Mouse (Mus musculus): ENCODE results near the gene Cacna2d4. TPM values are rescaled to one million over a fixed set of nuclear protein-coding genes. Genes with fewer than 3 reads are reported as not detected.

The Cacna2d4 gene
- not detected in 2 replicates for polyA plus RNA-seq (2015; fragmentation: Nextera tagmentation; extraction: Ambion mirVana)

GRCm38 (mm10) chr6:119236241-119236640, at the start of gene Cacna2d4:
TSS of gene Cacna2d4 (plus strand) at chr6:119236526.
- no peaks in the 10 kb centered on the region for H3K9me3 ChIP-seq (replicated peaks)
- no peak within 1 kb of the TSS for H3K4me3 ChIP-seq (replicated peaks)
- H3K27me3 ChIP-seq: 0 out of 2 replicates have a peak, but pooled peaks cover 4% of the 10 kb centered on the region
- H3K27ac ChIP-seq: no peak within 1 kb of the TSS
- no peaks in the 10 kb centered on the region for H3K36me3 ChIP-seq
- no peaks in the 10 kb centered on the region for H3K4me1 ChIP-seq (replicated peaks)
- ATAC-seq (ENCODE audit: low read depth) (no peak), DNase-seq (no peak)
- 8% methylated on average over 1 of the region's 1 CpGs for WGBS (ENCODE audit: insufficient replicate concordance)
- H3K4me2 ChIP-seq: no peak within 1 kb of the TSS
- H3K9ac ChIP-seq: no peak within 1 kb of the TSS

DNA sequence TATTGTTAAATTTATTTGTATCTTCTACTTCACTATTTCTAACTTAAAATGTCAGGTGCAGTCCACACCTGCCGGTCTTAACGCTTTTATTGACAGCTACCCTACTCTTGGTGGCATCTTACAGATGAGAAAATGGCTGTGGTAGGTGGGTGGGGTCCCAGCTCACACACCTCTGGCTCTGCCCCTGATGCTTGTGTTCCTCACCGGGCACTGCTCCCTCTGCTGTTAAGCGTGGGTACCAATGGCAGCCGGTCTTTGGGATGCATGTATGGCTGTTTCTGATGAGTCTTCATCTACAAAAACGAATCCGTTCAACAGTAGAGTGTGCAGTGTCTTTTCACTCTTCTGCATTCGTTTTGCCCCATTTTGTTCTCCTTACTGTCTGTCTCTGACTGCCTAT, 49.7 kb upstream of the Cacna2d4 start:
- DNase-seq: no peak
- WGBS (ENCODE audit: insufficient replicate concordance): 61% methylated on average over 8 of the region's 8 CpGs
- no peak overlapping the region for H3K4me3 ChIP-seq (replicated peaks)
- no peak overlapping the region for H3K27ac ChIP-seq
- H3K27me3 ChIP-seq: no peaks in the 10 kb centered on the region
- no peak overlapping the region for H3K9ac ChIP-seq
- peaks cover 9% of the 10 kb centered on the region for H3K36me3 ChIP-seq
- H3K9me3 ChIP-seq (replicated peaks): no peaks in the 10 kb centered on the region
- 0 out of 2 replicates have a peak, but pooled peaks cover 2% of the 10 kb centered on the region for H3K4me1 ChIP-seq (replicated peaks)
- ATAC-seq (ENCODE audit: low read depth): no peak
- no peak overlapping the region for H3K4me2 ChIP-seq

- H3K27me3 ChIP-seq: no peaks in the 10 kb centered on the region
- no peak for ATAC-seq (ENCODE audit: low read depth)
- no peak for DNase-seq
- peaks cover 17% of the 10 kb centered on the region for H3K36me3 ChIP-seq
- no peaks in the 10 kb centered on the region for H3K9me3 ChIP-seq (replicated peaks)
- no peak overlapping the region for H3K4me3 ChIP-seq (replicated peaks)
- H3K27ac ChIP-seq: no peak overlapping the region
- no peak overlapping the region for H3K4me2 ChIP-seq
- no peak overlapping the region for H3K9ac ChIP-seq
- 0 out of 2 replicates have a peak, but pooled peaks cover 2% of the 10 kb centered on the region for H3K4me1 ChIP-seq (replicated peaks)
- WGBS (ENCODE audit: insufficient replicate concordance): 70% methylated on average over 6 of the region's 6 CpGs
Measured at GRCm38 (mm10) chr6:119187631-119188030, 48.7 kb upstream of the Cacna2d4 start.

DNA sequence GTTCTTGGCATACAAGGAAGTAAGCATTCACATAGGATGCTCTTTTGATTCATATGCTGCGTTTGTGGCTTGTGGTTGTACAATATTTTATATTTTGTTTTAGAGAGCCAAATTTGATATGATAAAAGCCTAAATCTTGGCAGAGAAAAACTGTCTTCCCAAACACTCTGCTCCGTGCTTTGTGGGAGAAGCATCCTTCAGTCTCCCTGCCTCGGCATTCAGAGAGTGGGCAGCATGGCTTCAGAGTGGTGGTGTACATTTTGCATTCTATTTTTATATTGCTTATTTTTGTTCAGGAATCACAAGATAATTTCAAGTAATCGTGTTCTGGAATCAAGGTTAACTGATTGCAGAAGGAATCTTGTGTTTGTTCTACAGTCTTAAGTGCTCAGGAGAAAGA, 44.8 kb upstream of the Cacna2d4 start:
- H3K9me3 ChIP-seq (replicated peaks): no peaks in the 10 kb centered on the region
- no peak overlapping the region for H3K4me2 ChIP-seq
- no peak for DNase-seq
- peaks cover 8% of the 10 kb centered on the region for H3K4me1 ChIP-seq (replicated peaks)
- no peak overlapping the region for H3K4me3 ChIP-seq (replicated peaks)
- no peak overlapping the region for H3K27ac ChIP-seq
- H3K36me3 ChIP-seq: peaks cover 24% of the 10 kb centered on the region
- H3K9ac ChIP-seq: no peak overlapping the region
- ATAC-seq (ENCODE audit: low read depth): no peak
- 72% methylated on average over 4 of the region's 4 CpGs for WGBS (ENCODE audit: insufficient replicate concordance)
- no peaks in the 10 kb centered on the region for H3K27me3 ChIP-seq

GRCm38 (mm10) chr6:119193571-119194154, 42.7 kb upstream of the Cacna2d4 start:
- DNase-seq (no peak), ATAC-seq (ENCODE audit: low read depth) (no peak)
- Histone ChIP-seq H3K9me3 (replicated peaks) (no peaks in the 10 kb centered on the region), H3K4me1 (replicated peaks) (peaks cover 12% of the 10 kb centered on the region), H3K27me3 (no peaks in the 10 kb centered on the region), H3K4me3 (replicated peaks) (no peak overlapping the region), H3K27ac (no peak overlapping the region), H3K9ac (no peak overlapping the region), H3K4me2 (no peak overlapping the region), H3K36me3 (peaks cover 24% of the 10 kb centered on the region)
- 80% methylated on average over 15 of the region's 15 CpGs for WGBS (ENCODE audit: insufficient replicate concordance)

DNA sequence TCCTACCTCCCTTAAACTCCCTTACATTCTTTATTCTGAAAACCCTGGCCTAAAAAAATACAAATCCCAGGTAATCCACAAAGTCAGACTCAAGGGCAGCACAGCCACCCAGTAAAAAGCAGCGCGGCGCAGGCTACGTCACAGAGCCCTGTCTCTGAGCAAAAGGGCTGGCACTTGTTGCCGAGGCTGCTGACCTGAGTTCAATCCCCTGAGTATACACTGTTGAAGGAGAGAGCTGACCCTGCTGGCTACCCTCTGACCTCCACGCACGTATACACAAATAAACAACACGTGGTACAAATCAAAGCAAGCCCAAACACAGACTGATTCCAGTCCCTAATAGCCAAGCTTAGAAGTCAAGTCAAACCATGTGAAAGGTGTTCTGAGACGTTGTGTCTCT, 42.2 kb upstream of the Cacna2d4 start:
- no peak for ATAC-seq (ENCODE audit: low read depth)
- Histone ChIP-seq H3K36me3 (peaks cover 24% of the 10 kb centered on the region), H3K4me2 (no peak overlapping the region), H3K9ac (no peak overlapping the region), H3K27me3 (no peaks in the 10 kb centered on the region), H3K4me1 (replicated peaks) (peaks cover 12% of the 10 kb centered on the region), H3K4me3 (replicated peaks) (no peak overlapping the region), H3K9me3 (replicated peaks) (no peaks in the 10 kb centered on the region), H3K27ac (no peak overlapping the region)
- WGBS (ENCODE audit: insufficient replicate concordance): 83% methylated on average over 9 of the region's 9 CpGs
- DNase-seq: no peak

DNA sequence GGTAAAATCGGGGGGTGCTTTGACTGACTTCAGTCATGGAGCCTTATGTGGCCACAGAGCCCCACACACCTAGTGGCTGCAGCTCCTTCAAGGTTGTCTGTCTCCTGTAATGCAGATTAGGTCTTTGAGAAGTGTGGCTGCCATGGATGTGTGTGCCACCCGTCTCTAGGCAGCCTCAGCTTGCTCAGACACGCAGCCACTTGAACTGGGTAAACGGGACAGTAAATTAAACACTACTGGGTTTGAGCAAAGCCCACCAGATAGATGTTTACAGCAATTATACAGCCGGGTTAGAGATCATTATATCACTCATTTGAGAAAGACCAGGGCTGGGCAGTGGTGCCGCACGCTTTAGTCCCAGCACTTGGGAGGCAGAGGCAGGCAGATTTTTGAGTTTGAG, 41.7 kb upstream of the Cacna2d4 start:
- no peaks in the 10 kb centered on the region for H3K9me3 ChIP-seq (replicated peaks)
- no peaks in the 10 kb centered on the region for H3K27me3 ChIP-seq
- no peak overlapping the region for H3K4me2 ChIP-seq
- 76% methylated on average over 7 of the region's 7 CpGs for WGBS (ENCODE audit: insufficient replicate concordance)
- no peak overlapping the region for H3K9ac ChIP-seq
- ATAC-seq (ENCODE audit: low read depth): no peak
- no peak for DNase-seq
- peaks cover 20% of the 10 kb centered on the region for H3K36me3 ChIP-seq
- H3K27ac ChIP-seq: no peak overlapping the region
- H3K4me1 ChIP-seq (replicated peaks): peaks cover 13% of the 10 kb centered on the region
- H3K4me3 ChIP-seq (replicated peaks): no peak overlapping the region

DNA sequence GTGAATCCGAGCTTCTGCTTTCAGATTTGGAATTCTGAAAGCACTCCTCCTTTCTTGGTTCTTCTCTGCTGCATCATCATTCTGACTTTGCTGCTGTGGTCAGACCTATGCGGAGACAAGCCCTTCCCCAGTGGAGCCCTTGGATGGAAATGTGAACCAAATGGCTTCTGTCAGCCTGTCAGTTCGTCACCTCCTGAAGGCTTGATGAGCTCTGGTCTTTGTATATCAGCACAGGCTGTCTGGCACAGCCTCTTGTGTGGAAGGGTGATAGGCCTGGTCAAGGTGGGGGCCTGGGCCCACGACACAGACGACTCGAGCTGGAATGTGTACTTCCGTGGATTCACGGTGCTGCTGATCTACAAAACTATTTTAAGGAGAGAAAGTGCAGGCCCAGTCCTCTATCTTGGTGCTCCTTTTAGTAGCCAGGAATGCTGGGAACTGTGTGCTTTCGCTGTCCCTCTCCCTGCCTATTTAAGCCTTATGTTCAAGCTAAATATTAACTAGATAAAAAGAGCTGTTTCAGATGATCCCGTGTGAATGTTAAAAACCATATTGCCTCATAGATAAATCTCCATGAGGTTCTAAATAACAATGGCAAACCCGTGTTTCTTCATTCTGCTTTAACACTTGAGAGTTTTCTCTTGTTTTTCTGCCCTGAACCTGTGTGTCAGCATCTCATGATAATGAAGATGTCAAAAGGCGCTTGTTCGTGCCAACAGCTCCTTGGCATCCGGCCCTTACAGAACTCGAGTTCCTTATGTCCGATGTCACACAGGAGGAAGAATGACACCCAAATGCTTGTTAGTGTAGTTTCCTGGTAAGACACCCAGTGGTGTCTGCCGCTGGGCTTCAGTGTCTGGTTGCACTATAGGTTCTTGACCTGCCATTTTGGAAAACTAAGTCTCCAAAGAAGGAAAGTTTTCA, 39.7 kb upstream of the Cacna2d4 start, which contains the start of gene Cacna1c:
TSS of gene Cacna1c (minus strand) at position 37 of the 924 bp plus-strand sequence.
- WGBS (ENCODE audit: insufficient replicate concordance): 55% methylated on average over 17 of the region's 17 CpGs
- Histone ChIP-seq H3K4me3 (replicated peaks) (no peak within 1 kb of the TSS), H3K9me3 (replicated peaks) (no peaks in the 10 kb centered on the region), H3K27ac (no peak within 1 kb of the TSS), H3K9ac (no peak within 1 kb of the TSS), H3K36me3 (peaks cover 20% of the 10 kb centered on the region), H3K4me2 (no peak within 1 kb of the TSS), H3K27me3 (no peaks in the 10 kb centered on the region), H3K4me1 (replicated peaks) (peaks cover 15% of the 10 kb centered on the region)
- DNase-seq (no peak), ATAC-seq (ENCODE audit: low read depth) (no peak)

GRCm38 (mm10) chr6:119198534-119199273, 37.6 kb upstream of the Cacna2d4 start:
- Histone ChIP-seq H3K27ac (no peak overlapping the region), H3K9ac (no peak overlapping the region), H3K36me3 (peaks cover 8% of the 10 kb centered on the region), H3K4me3 (replicated peaks) (no peak overlapping the region), H3K4me2 (no peak overlapping the region), H3K9me3 (replicated peaks) (no peaks in the 10 kb centered on the region), H3K27me3 (no peaks in the 10 kb centered on the region), H3K4me1 (replicated peaks) (peaks cover 15% of the 10 kb centered on the region)
- DNase-seq: no peak
- no peak for ATAC-seq (ENCODE audit: low read depth)
- WGBS (ENCODE audit: insufficient replicate concordance): 61% methylated on average over 15 of the region's 15 CpGs

DNA sequence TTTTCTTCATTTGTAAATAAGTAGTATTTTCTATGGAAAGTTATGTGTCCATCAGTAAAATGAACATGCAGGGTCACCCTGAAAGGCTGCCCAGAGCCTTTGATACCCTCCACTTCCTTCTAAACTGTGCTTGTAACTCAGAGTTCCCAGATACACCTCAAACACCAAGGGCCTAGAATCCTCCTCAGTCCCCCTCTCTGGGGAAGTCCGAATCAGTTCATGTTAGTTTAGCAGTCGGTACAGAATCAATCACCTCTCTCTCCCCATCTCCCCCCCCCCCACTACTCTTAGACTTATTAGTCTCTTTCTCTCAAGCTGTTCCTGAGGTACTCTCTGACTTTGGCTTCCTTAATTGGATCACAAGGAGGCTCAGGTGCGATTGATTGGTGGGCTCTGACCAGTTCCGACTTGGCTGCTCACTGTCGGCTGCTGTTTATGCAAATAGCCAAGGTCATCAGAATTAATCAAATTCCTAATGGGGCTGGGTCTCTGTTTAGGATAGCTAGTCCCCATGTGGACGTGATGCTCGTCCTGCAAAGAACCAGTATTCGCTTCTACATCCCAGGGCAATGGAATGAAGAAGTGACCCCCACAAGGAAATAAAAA, 36.9 kb upstream of the Cacna2d4 start:
- DNase-seq (no peak), ATAC-seq (ENCODE audit: low read depth) (no peak)
- WGBS (ENCODE audit: insufficient replicate concordance): 59% methylated on average over 8 of the region's 8 CpGs

DNA sequence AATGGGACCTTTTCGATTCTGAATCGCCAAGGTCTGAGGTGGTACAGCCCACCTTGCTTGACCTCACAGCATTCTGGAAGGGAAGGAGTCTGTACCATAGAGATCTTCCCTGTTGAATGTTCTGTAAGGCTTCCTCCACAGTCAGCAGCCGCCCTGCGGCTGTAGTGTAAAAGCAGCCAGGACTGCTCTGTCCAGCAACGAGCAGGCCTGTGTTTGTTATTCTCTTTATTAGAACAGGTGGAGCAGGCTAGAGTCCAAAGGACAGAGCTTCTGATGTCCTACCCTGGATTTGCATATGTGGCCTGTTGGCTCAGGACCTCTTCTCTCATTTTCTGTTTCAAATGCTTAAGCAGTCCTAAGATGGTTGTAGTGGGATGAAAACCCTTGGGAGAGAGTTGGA, 36.0 kb upstream of the Cacna2d4 start:
- H3K36me3 ChIP-seq: peaks cover 8% of the 10 kb centered on the region; the same call in 1 of the 2 replicates
- 71% methylated on average over 5 of the region's 5 CpGs for WGBS (ENCODE audit: insufficient replicate concordance)
- H3K27me3 ChIP-seq: no peaks in the 10 kb centered on the region
- peaks cover 15% of the 10 kb centered on the region for H3K4me1 ChIP-seq (replicated peaks)
- ATAC-seq (ENCODE audit: low read depth): peak; percentile 70; the same call in 1 of the 2 replicates
- no peaks in the 10 kb centered on the region for H3K9me3 ChIP-seq (replicated peaks)
- H3K4me3 ChIP-seq (replicated peaks): no peak overlapping the region
- DNase-seq: no peak
- H3K9ac ChIP-seq: no peak overlapping the region
- H3K27ac ChIP-seq: peak overlapping the region; percentile 9; the same call in 1 of the 2 replicates
- no peak overlapping the region for H3K4me2 ChIP-seq

More for the DNA sequence above, 36.9 kb upstream of the Cacna2d4 start:
- Histone ChIP-seq H3K36me3 (peaks cover 8% of the 10 kb centered on the region; the same call in 1 of the 2 replicates), H3K4me2 (no peak overlapping the region), H3K4me1 (replicated peaks) (peaks cover 15% of the 10 kb centered on the region), H3K4me3 (replicated peaks) (no peak overlapping the region), H3K9ac (no peak overlapping the region), H3K27ac (no peak overlapping the region), H3K27me3 (no peaks in the 10 kb centered on the region), H3K9me3 (replicated peaks) (no peaks in the 10 kb centered on the region)
